ENCODE assay signal across 8 mouse cellular contexts in genomic region chr11:72136231-72136982, GRCm38 (mm10). TPM values are rescaled to one million over a fixed set of nuclear protein-coding genes. Genes with fewer than 3 reads are reported as not detected.
DNase-seq lines count a peak whose midpoint lies in the region; ATAC-seq and TF ChIP-seq lines count a peak whose summit lies in the region.

No protein-coding gene starts in this region.

- no peak overlapping the region for H3K27ac ChIP-seq in hindbrain, embryonic 12.5 days

- peak overlapping the region; percentile 99 for H3K4me2 ChIP-seq in hindbrain, embryonic 12.5 days (replicated peaks)

- peaks cover 43% of the 10 kb centered on the region for H3K4me1 ChIP-seq in E14TG2a.4 (replicated peaks; ENCODE audit: low read depth, low read length)
- H3K4me1 ChIP-seq in hindbrain, embryonic 12.5 days, result peaks cover 18% of the 10 kb centered on the region

- peak; percentile 31 for DNase-seq in embryo, embryonic 10.5 days (ENCODE audit: low spot score)
- no peak for DNase-seq in embryo, embryonic 9.5 days (ENCODE audit: extremely low spot score)
- DNase-seq in lung, postnatal 10 days, result peak; percentile 48
- no peak for DNase-seq in urinary bladder, postnatal 14 days (ENCODE audit: low spot score)
- DNase-seq in right cerebral cortex, adult 18-20 months, result no peak
- DNase-seq in cerebellum, adult 9-10 months, result no peak

- ATAC-seq in hindbrain, embryonic 12.5 days (ENCODE audit: low FRiP score), result no peak

- 19% methylated on average over 11 of the region's 11 CpGs for WGBS in hindbrain, embryonic 12.5 days

- peak overlapping the region; percentile 80 for H3K4me3 ChIP-seq in E14TG2a.4 (replicated peaks; ENCODE audit: low read length)
- H3K4me3 ChIP-seq in hindbrain, embryonic 12.5 days, result peak overlapping the region; percentile 70

- H3K9me3 ChIP-seq in E14TG2a.4 (ENCODE audit: low read length), result no peaks in the 10 kb centered on the region
- no peaks in the 10 kb centered on the region for H3K9me3 ChIP-seq in hindbrain, embryonic 12.5 days (replicated peaks)

- peaks cover 87% of the 10 kb centered on the region for H3K27me3 ChIP-seq in E14TG2a.4 (ENCODE audit: insufficient read depth, low read length)
- peaks cover 78% of the 10 kb centered on the region for H3K27me3 ChIP-seq in hindbrain, embryonic 12.5 days

- TF ChIP-seq CTCF in E14TG2a.4 (conservative IDR thresholded peaks at IDR 0.05; ENCODE audit: low read length), result no peak

- no peak overlapping the region for H3K9ac ChIP-seq in hindbrain, embryonic 12.5 days

- H3K36me3 ChIP-seq in E14TG2a.4 (ENCODE audit: insufficient read depth, low read length), result no peaks in the 10 kb centered on the region
- no peaks in the 10 kb centered on the region for H3K36me3 ChIP-seq in hindbrain, embryonic 12.5 days

RNA-seq across cellular contexts. Expression of gene Pitpnm3, which starts 0.8 kb away (rescaled TPM):
- 1.1 and 1.8 TPM in 2 replicates for polyA plus RNA-seq in hindbrain, embryonic 12.5 days (2016; fragmentation: Nextera tagmentation; extraction: Ambion mirVana)

Comparison
In these comparisons a context has a peak if more than half of its experiments do, and no peak if none do; other contexts are left out.
1. DNase-seq: peak in embryo, embryonic 10.5 days (single experiment) and lung, postnatal 10 days (single experiment); none in embryo, embryonic 9.5 days (single experiment), urinary bladder, postnatal 14 days (single experiment), right cerebral cortex, adult 18-20 months (single experiment) and cerebellum, adult 9-10 months (single experiment).